Mouse (Mus musculus) left cerebral cortex, adult 2 months (tissue): ENCODE results near the gene Rnf185. TPM values are rescaled to one million over a fixed set of nuclear protein-coding genes. Genes with fewer than 3 reads are reported as not detected.

Experiments
- DNase-seq, 2 experiments: peaks; one replicate each; pipeline ENCODE4 v3.0.0; 2021 to 2022; ENCODE audit warnings: low spot score in 2 of 2, mixed read lengths in 1 of 2; ENCODE audit errors: extremely low spot score in 1 of 2
- H3K27ac ChIP-seq: fragments of 200-600 bp; 2 replicates; pipeline ENCODE4 v1.8.1; 2022
- H3K4me3 ChIP-seq: fragments of 200-600 bp; 2 replicates; pipeline ENCODE4 v1.8.1; 2022
- CTCF ChIP-seq: fragments of 200-600 bp; IDR thresholded peaks from 2 replicates; pipeline ENCODE4 v1.8.1; 2022; ENCODE audit warnings: antibody characterized with exemption, mild to moderate bottlenecking, moderate library complexity
- intact Hi-C: fragments of 180-260 bp; cut with DNase I; formaldehyde crosslinking; loops from one replicate; pipeline ENCODE4 v1.15.1; 2025
- total RNA-seq, 2 experiments: library from RNA; stranded (reverse); gene quantifications; 2 replicates each; pipeline ENCODE4 v1.2.3; 2021

The Rnf185 gene
- total RNA-seq, 2 experiments from 2014 or later: 26.4 to 27.6 TPM

- Histone ChIP-seq H3K27ac (peak overlapping the region; percentile 87; the same call in 1 of the 2 replicates), H3K4me3 (peak overlapping the region; percentile 77)
- no peak for TF ChIP-seq CTCF
- intact Hi-C loops: no loop called here
- no peak for DNase-seq
Observed at GRCm38 (mm10) chr11:3370162-3370561, 82.0 kb downstream of the Rnf185 start.

GRCm38 (mm10) chr11:3369449-3369848, 82.7 kb downstream of the Rnf185 start:
- DNase-seq: no peak
- H3K4me3 ChIP-seq: peak overlapping the region; percentile 77
- intact Hi-C loops: no loop called here
- no peak overlapping the region for H3K27ac ChIP-seq
- no peak for TF ChIP-seq CTCF

GRCm38 (mm10) chr11:3368983-3369382, 83.2 kb downstream of the Rnf185 start:
- intact Hi-C loops: no loop called here
- no peak for TF ChIP-seq CTCF
- no peak for DNase-seq
- Histone ChIP-seq H3K4me3 (no peak overlapping the region; the same call in 1 of the 2 replicates), H3K27ac (no peak overlapping the region)

- Histone ChIP-seq H3K27ac (no peak overlapping the region), H3K4me3 (no peak overlapping the region)
- DNase-seq: no peak
- intact Hi-C loops: no loop called here
- no peak for TF ChIP-seq CTCF
Observed at GRCm38 (mm10) chr11:3366411-3366810, 85.8 kb downstream of the Rnf185 start.

Other genes with a start within 250 kb of the Rnf185 start
- gene Eif4enif1, start 250.0 kb downstream of the Rnf185 start, total RNA-seq: 10 to 100 TPM; 71.1 to 72.6 TPM
- 10 to 100 TPM; 79.5 to 92.1 TPM for gene Drg1, start 185.9 kb downstream of the Rnf185 start, total RNA-seq
- 10 to 100 TPM; 41.5 to 46.9 TPM for gene Patz1, start 163.5 kb downstream of the Rnf185 start, total RNA-seq
- gene Pik3ip1, start 122.0 kb downstream of the Rnf185 start, total RNA-seq: 10 to 100 TPM; 28.1 to 31.5 TPM
- 100 to 1,000 TPM in 1 of 2 experiments, 10 to 100 TPM in 1; 97.5 to 109 TPM for gene Limk2, start 43.2 kb downstream of the Rnf185 start, total RNA-seq
- gene Pla2g3, start 35.9 kb upstream of the Rnf185 start, total RNA-seq: 1 to 10 TPM; 3.8 to 4.1 TPM
- gene Inpp5j, start 52.5 kb upstream of the Rnf185 start, total RNA-seq: 10 to 100 TPM; 54.0 to 57.8 TPM
- gene Selenom, start 62.3 kb upstream of the Rnf185 start, total RNA-seq: 100 to 1,000 TPM; 135 to 138 TPM
- gene Smtn, start 88.2 kb upstream of the Rnf185 start, total RNA-seq: 10 to 100 TPM in 1 of 2 experiments, 1 to 10 TPM in 1; 9.6 to 12.2 TPM
- gene Morc2a, start 196.8 kb upstream of the Rnf185 start, total RNA-seq: 10 to 100 TPM; 39.0 to 49.6 TPM